Mouse (Mus musculus): ENCODE data around the gene Gatc.

DNA sequence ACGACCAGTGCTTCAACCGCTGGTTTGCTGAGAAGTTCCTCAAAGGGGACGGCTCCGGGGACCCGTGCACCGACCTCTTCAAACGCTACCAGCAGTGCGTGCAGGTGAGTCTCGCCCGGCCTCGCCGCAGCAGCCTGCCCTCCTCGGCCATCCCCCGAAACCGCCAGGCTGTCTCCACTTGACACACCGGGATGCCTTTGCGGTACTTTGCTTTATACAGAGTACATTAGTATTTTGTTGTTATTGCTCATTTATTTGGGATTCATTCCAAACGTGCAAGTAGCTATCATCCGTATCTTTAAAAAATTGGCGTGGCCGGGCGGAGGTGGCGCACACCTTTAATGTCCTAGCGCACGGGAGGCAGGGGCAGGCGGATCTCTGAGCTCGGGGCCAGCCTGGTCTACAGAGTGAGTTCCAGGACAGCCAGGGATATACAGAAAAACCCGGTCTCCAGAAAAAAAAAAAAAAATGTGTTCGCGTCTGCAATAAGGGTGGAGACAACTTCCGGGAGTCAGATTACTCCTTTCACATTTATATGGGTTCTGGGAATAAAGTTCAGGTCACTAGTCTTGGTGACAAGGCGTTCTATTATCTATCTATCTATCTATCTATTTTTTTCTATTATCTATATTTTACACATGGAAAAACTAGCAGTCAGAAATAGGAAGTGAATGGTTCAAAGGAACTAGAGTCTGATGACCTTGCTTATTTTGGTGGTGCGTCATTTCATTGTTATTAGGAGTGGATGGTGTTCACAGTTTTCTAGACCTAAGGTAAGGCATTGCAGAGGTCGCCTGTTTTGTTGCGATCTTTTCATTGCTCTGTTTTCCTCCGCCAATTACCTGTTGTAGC is 562 bp upstream of the Gatc start:
- TF ChIP-seq GATA1 (IDR thresholded peaks at IDR 0.05; ENCODE audit: borderline replicate concordance, low read length) (no peak), FLI1 (IDR thresholded peaks at IDR 0.05; ENCODE audit: low read length) (no peak)
